Mouse (Mus musculus): Measurements from ENCODE around the gene Bicra. TPM values are rescaled to one million over a fixed set of nuclear protein-coding genes. Genes with fewer than 3 reads are reported as not detected.

Gene Bicra
- polyA plus RNA-seq (2012; rRNA removed; ENCODE audit: low replicate concordance): 10.1 and 43.2 TPM in 2 replicates

DNA sequence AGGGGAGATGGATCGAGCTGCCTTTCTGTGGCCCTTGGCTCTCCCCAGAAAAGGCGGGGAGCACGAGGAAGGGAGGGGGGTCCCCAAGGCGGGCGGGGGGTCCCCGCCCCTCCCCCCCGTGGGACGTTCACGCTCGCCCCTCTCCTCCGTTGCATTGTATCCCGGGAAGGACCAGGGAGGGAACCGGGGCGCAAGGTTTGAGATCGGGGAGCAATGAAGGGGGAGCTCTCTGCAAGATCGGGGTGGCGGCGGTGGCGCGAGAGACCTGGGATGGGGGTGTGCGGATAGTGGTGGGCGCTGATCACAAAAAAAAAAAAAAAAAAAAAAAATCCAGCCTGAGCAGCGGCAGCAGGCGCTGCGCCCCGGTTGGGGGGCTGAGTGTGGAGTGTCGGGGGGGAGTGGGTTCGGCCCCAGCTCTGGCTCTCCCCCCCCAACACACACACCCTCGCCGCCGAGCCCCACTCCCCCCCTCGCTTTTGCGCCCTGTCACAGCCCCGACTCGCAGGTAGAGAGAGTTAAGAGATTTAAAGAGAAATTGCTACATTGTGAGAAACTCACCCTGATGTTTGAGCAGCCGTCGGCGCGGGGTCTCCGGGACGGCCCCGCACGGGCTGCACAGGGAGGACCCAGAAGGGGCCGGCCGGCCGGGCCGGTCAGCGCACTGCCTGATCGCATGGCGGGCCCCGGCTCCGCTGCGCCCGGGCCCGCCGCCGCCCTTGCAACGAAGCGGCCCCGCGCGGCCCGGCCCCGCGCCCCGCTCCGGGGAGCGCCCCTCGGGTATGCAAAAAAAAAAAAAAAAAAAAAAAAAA lies at the start of gene Bicra:
Gene Bicra, minus strand, starts transcription at position 584 of the 809 bp plus-strand sequence.

DNA sequence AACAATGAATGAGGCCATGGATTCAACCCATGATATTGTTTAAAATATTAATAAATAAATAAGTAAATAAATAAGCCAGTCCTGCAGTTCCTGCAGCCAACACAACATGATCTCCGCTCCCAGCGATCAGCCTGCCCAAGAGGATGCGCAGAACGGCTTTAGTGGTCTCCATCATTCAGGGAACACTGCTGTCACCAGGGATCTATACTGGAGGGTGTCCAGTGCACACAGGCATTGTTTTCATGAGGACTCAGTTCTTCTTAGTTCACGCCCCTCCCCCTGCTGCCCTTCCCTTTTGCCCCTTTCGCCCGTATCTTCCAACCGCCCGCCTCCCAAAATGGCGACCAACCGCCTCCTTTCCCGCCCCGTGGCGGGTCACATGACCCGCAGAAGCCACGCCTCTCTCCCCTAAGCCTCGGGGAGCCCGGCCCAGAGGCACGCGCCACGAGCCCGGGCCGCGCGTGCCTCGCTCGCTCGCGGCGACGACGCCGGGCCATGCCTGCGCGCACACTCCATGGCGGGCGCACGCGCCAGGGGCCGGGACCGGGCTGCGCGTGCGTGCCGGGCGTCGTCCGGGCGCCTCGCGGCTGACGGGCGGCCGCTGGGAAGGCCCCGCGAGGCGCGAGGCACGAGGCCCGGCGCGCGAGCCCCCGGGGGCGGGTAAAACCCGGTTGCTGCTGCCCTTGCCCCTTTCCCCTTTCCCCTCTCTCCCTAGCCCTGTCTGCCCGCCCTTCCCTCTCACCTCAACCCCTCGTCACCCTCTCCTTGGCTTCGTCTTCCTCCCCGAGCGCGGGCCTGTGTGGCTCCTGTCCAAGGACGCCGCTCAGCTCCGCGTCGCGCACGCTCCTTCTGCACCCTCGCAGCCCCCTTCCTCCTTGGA lies 13.7 kb upstream of the Bicra start, which contains the start of gene Zfp541:
Gene Zfp541, plus strand, starts transcription at position 596 of the 880 bp plus-strand sequence.

DNA sequence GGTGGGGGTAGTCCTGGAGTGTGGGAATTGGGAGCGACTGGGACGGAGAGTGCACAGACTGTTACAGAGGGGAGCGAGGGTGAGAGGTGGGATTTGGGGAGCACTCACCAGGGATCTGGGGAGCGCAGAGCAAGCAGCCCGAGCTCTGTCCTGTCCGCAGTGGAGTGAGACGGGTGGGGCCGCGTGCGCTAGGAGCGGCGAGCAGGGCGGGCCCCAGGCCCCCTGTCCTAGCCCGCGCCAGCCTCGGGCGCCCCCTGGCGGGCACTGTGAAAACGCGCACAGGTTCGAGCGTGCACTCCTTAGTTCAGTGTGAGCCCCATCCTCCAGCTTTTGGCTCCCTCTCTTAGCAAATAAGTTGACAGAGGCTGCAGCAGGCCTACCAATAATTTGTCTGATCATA lies 80.4 kb downstream of the Bicra start, which contains the start of gene Ehd2:
Gene Ehd2, minus strand, starts transcription at position 256 of the 400 bp plus-strand sequence.

DNA sequence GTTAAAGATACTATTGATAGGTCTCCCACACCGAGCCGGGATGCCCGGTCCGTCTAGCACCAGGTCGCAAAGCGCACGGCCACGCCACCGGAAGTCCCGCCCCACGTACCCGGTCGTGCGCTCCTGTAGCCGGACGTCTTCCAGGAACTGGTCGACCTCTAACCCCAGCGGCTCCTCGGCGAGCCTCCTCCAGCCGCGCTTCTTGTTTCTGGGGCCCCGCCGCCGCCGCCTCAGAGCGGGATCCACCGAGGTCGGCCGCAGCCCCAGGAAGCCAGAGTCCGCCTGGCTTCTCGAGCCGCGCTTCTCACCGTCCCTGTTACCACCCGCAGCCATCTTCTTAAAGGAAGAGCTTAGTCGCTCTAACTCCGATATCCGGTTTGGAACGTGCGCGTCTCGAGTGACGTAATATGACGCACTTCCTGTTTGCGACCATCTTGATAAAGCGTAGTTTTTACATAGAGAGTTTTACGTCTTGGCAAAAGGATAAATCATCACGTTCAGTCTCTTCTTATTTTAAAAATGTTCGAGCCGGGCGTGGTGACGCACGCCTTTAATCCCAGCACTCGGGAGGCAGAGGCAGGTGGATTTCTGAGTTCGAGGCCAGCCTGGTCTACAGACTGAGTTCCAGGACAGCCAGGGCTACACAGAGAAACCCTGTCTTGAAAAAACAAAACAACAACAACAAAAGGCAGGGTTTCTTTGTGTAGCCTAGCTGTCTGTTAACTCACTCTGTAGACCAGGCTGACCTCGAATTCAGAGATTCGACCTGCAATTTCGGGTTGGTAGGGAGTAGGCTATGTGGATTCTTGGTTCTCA lies 101.8 kb downstream of the Bicra start, which contains the start of gene Nop53:
Gene Nop53, minus strand, starts transcription at position 354 of the 816 bp plus-strand sequence.

DNA sequence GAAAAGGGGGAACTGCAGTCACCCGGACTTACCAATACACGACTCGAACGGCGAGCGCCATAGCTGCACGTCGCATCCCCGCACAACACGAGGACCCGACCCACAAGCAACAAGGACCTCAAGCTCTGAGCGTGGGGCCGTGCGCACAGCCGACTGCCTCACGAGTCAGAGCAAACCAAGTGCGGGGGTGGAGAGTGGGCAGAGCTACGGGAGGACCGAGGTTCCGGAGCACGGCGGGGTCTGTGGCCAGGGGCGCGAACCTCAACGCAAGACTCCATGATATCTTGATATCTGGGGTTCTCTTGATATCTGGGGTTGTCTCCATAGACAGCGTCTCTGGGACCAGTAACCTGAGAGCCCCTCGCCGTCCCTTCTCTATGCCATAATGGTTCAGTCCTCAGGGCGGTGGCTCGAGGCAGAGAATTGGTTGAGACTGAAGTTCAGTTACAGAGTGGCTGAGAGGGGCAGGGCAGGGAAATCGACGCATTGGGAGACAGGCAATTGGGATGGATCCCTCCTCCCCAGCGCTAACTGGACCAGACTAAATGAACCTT lies 125.4 kb downstream of the Bicra start, which contains the start of gene Selenow:
Gene Selenow, minus strand, starts transcription at position 183 of the 554 bp plus-strand sequence.

Other genes starting within 250 kb of the Bicra start
- not detected in 2 replicates for gene Obox6, start 208.2 kb downstream of the Bicra start, polyA plus RNA-seq (2012; rRNA removed; ENCODE audit: low replicate concordance)
- not detected in 2 replicates for gene Crx, start 168.0 kb downstream of the Bicra start, polyA plus RNA-seq (2012; rRNA removed; ENCODE audit: low replicate concordance)
- not detected in 2 replicates for gene Crxos, start 165.3 kb downstream of the Bicra start, polyA plus RNA-seq (2012; rRNA removed; ENCODE audit: low replicate concordance)
- 617 and 770 TPM in 2 replicates for gene Selenow, start 125.5 kb downstream of the Bicra start, polyA plus RNA-seq (2012; rRNA removed; ENCODE audit: low replicate concordance)
- 72.8 and 184 TPM in 2 replicates for gene Nop53, start 101.8 kb downstream of the Bicra start, polyA plus RNA-seq (2012; rRNA removed; ENCODE audit: low replicate concordance)
- 226 and 292 TPM in 2 replicates for gene Ehd2, start 80.4 kb downstream of the Bicra start, polyA plus RNA-seq (2012; rRNA removed; ENCODE audit: low replicate concordance)
- gene Zfp541, start 13.9 kb upstream of the Bicra start, polyA plus RNA-seq (2012; rRNA removed; ENCODE audit: low replicate concordance): 0.03 and 0.05 TPM in 2 replicates
- gene Napa, start 50.5 kb upstream of the Bicra start, polyA plus RNA-seq (2012; rRNA removed; ENCODE audit: low replicate concordance): 258 and 285 TPM in 2 replicates
- gene Kptn, start 72.0 kb upstream of the Bicra start, polyA plus RNA-seq (2012; rRNA removed; ENCODE audit: low replicate concordance): 34.0 and 35.9 TPM in 2 replicates
- 0.73 and 1.2 TPM in 2 replicates for gene Slc8a2, start 81.9 kb upstream of the Bicra start, polyA plus RNA-seq (2012; rRNA removed; ENCODE audit: low replicate concordance)
- 30.5 and 61.0 TPM in 2 replicates for gene Meis3, start 127.2 kb upstream of the Bicra start, polyA plus RNA-seq (2012; rRNA removed; ENCODE audit: low replicate concordance)
- gene Dhx34, start 174.1 kb upstream of the Bicra start, polyA plus RNA-seq (2012; rRNA removed; ENCODE audit: low replicate concordance): 30.6 and 48.4 TPM in 2 replicates
- 2.2 and 2.4 TPM in 2 replicates for gene C5ar2, start 196.2 kb upstream of the Bicra start, polyA plus RNA-seq (2012; rRNA removed; ENCODE audit: low replicate concordance)
- 24.8 and 42.3 TPM in 2 replicates for gene C5ar1, start 211.6 kb upstream of the Bicra start, polyA plus RNA-seq (2012; rRNA removed; ENCODE audit: low replicate concordance)
- gene Inafm1, start 225.7 kb upstream of the Bicra start, polyA plus RNA-seq (2012; rRNA removed; ENCODE audit: low replicate concordance): 26.4 and 112 TPM in 2 replicates
- gene Ccdc9, start 238.9 kb upstream of the Bicra start, polyA plus RNA-seq (2012; rRNA removed; ENCODE audit: low replicate concordance): 24.1 and 26.8 TPM in 2 replicates